8 mouse cellular contexts compared by ENCODE assay signal in genomic region chr9:21508871-21509404, GRCm38 (mm10). TPM values are rescaled to one million over a fixed set of nuclear protein-coding genes. Genes with fewer than 3 reads are reported as not detected.
DNase-seq lines count a peak whose midpoint lies in the region; ATAC-seq and TF ChIP-seq lines count a peak whose summit lies in the region.

No protein-coding gene starts in this region.

- TF ChIP-seq POLR2A in cerebellum, adult 2 months (IDR thresholded peaks at IDR 0.05; ENCODE audit: borderline replicate concordance, insufficient read depth, low read length), result no peak

- 65% methylated on average over 7 of the region's 7 CpGs for WGBS in cerebellum, adult 2 months
- WGBS in limb, embryonic 13.5 days, result 70% methylated on average over 7 of the region's 7 CpGs
- WGBS in stomach, postnatal 0 days, result 67% methylated on average over 7 of the region's 7 CpGs

- H3K27me3 ChIP-seq in cerebellum, adult 2 months (ENCODE audit: control insufficient read depth, insufficient read depth, low read length), result no peaks in the 10 kb centered on the region
- no peaks in the 10 kb centered on the region for H3K27me3 ChIP-seq in megakaryocyte, embryonic 14.5 days (replicated peaks)
- H3K27me3 ChIP-seq in limb, embryonic 13.5 days, result no peaks in the 10 kb centered on the region
- no peaks in the 10 kb centered on the region for H3K27me3 ChIP-seq in stomach, postnatal 0 days (ENCODE audit: control insufficient read depth, insufficient read depth, low read length)

- TF ChIP-seq EP300 in stomach, postnatal 0 days (optimal IDR thresholded peaks at IDR 0.05), result no peak

- H3K36me3 ChIP-seq in megakaryocyte, embryonic 14.5 days (replicated peaks; ENCODE audit: low read length), result peaks cover 71% of the 10 kb centered on the region
- peaks cover 53% of the 10 kb centered on the region for H3K36me3 ChIP-seq in limb, embryonic 13.5 days
- H3K36me3 ChIP-seq in stomach, postnatal 0 days (ENCODE audit: control insufficient read depth, insufficient read depth, low read length), result peaks cover 25% of the 10 kb centered on the region; the same call in 1 of the 2 replicates

- 0 out of 2 replicates have a peak overlapping the region, but pooled peaks have one; percentile 4 for H3K27ac ChIP-seq in cerebellum, adult 2 months (ENCODE audit: insufficient read depth, low read length)
- H3K27ac ChIP-seq in limb, embryonic 13.5 days, result no peak overlapping the region
- H3K27ac ChIP-seq in stomach, postnatal 0 days (replicated peaks), result no peak overlapping the region

- TF ChIP-seq CTCF in cerebellum, adult 2 months (IDR thresholded peaks at IDR 0.05; ENCODE audit: borderline replicate concordance, insufficient read depth, low read depth, low read length), result no peak
- TF ChIP-seq CTCF in stomach, postnatal 0 days (IDR thresholded peaks at IDR 0.05; ENCODE audit: low read depth), result no peak

- no peak for ATAC-seq in megakaryocyte, adult 5-6 weeks (ENCODE audit: poor library complexity, severe bottlenecking)
- no peak for ATAC-seq in limb, embryonic 13.5 days (ENCODE audit: low FRiP score, low read depth)
- ATAC-seq in stomach, postnatal 0 days (ENCODE audit: low FRiP score, low TSS enrichment), result no peak

- H3K9ac ChIP-seq in limb, embryonic 13.5 days, result peak overlapping the region; percentile 77
- H3K9ac ChIP-seq in stomach, postnatal 0 days (ENCODE audit: low read length), result peak overlapping the region; percentile 38; the same call in 1 of the 2 replicates

- peaks cover 11% of the 10 kb centered on the region for H3K9me3 ChIP-seq in megakaryocyte, embryonic 14.5 days
- no peaks in the 10 kb centered on the region for H3K9me3 ChIP-seq in limb, embryonic 13.5 days
- H3K9me3 ChIP-seq in stomach, postnatal 0 days (ENCODE audit: control insufficient read depth, low read length), result no peaks in the 10 kb centered on the region

- peaks cover 5% of the 10 kb centered on the region for H3K4me1 ChIP-seq in cerebellum, adult 2 months (ENCODE audit: control insufficient read depth, insufficient read depth, low read length)
- H3K4me1 ChIP-seq in megakaryocyte, embryonic 14.5 days, result peaks cover 40% of the 10 kb centered on the region
- H3K4me1 ChIP-seq in limb, embryonic 13.5 days, result peaks cover 16% of the 10 kb centered on the region
- H3K4me1 ChIP-seq in stomach, postnatal 0 days (replicated peaks; ENCODE audit: control insufficient read depth, insufficient read depth), result 0 out of 2 replicates have a peak, but pooled peaks cover 3% of the 10 kb centered on the region

- H3K4me3 ChIP-seq in cerebellum, adult 2 months (replicated peaks; ENCODE audit: insufficient read depth, low read depth, low read length), result peak overlapping the region; percentile 27
- peak overlapping the region; percentile 93 for H3K4me3 ChIP-seq in megakaryocyte, embryonic 14.5 days (replicated peaks)
- H3K4me3 ChIP-seq in limb, embryonic 13.5 days, result peak overlapping the region; percentile 70
- peak overlapping the region; percentile 67 for H3K4me3 ChIP-seq in stomach, postnatal 0 days (ENCODE audit: low read depth, low read length)

- peak overlapping the region; percentile 69 for H3K4me2 ChIP-seq in limb, embryonic 13.5 days (replicated peaks)
- peak overlapping the region; percentile 60 for H3K4me2 ChIP-seq in stomach, postnatal 0 days (replicated peaks; ENCODE audit: low read depth)

- no peak for DNase-seq in cerebellum, adult 2 months
- DNase-seq in cerebellum, postnatal 14 days, result no peak
- no peak for DNase-seq in stomach, postnatal 0 days (ENCODE audit: low spot score)
- no peak for DNase-seq in urinary bladder, postnatal 14 days (ENCODE audit: low spot score)
- no peak for DNase-seq in testis, postnatal 14 days (ENCODE audit: low spot score)

RNA-seq across cellular contexts. Expression of gene Tmed1, which starts 1.1 kb away (rescaled TPM):
- 25.9 and 26.4 TPM in 2 replicates for polyA plus RNA-seq in cerebellum, adult 2 months (2012; rRNA removed)
- 6.6 TPM in 1 of 2 replicates, not detected in the other for polyA plus RNA-seq in megakaryocyte, embryonic 14.5 days (2012; ENCODE audit: insufficient read depth, low replicate concordance)
- 5.4 and 6.2 TPM in 2 replicates for total RNA-seq in megakaryocyte, adult 5-6 weeks (2015)
- 8.7 and 9.3 TPM in 2 replicates for total RNA-seq in megakaryocyte, adult 5-6 weeks (2017)
- 135 and 138 TPM in 2 replicates for polyA plus RNA-seq in limb, embryonic 13.5 days (2015; fragmentation: Nextera tagmentation; extraction: Ambion mirVana)
- polyA plus RNA-seq in stomach, postnatal 0 days (2015; fragmentation: Nextera tagmentation; extraction: Ambion mirVana), result 40.7 and 41.0 TPM in 2 replicates

RNA-seq across cellular contexts. Expression of gene AB124611, which starts 17.0 kb away (rescaled TPM):
- polyA plus RNA-seq in cerebellum, adult 2 months (2012; rRNA removed), result 0.28 and 0.29 TPM in 2 replicates
- 44.7 and 70.3 TPM in 2 replicates for polyA plus RNA-seq in megakaryocyte, embryonic 14.5 days (2012; ENCODE audit: insufficient read depth, low replicate concordance)
- 179 and 187 TPM in 2 replicates for total RNA-seq in megakaryocyte, adult 5-6 weeks (2015)
- 290 and 296 TPM in 2 replicates for total RNA-seq in megakaryocyte, adult 5-6 weeks (2017)
- polyA plus RNA-seq in limb, embryonic 13.5 days (2015; fragmentation: Nextera tagmentation; extraction: Ambion mirVana), result 5.2 and 5.5 TPM in 2 replicates
- 1.8 and 2.0 TPM in 2 replicates for polyA plus RNA-seq in stomach, postnatal 0 days (2015; fragmentation: Nextera tagmentation; extraction: Ambion mirVana)

RNA-seq across cellular contexts. Expression of gene Carm1, which starts 37.8 kb away (rescaled TPM):
- 51.0 and 57.1 TPM in 2 replicates for polyA plus RNA-seq in cerebellum, adult 2 months (2012; rRNA removed)
- 105 and 143 TPM in 2 replicates for polyA plus RNA-seq in megakaryocyte, embryonic 14.5 days (2012; ENCODE audit: insufficient read depth, low replicate concordance)
- total RNA-seq in megakaryocyte, adult 5-6 weeks (2015), result 19.1 and 26.3 TPM in 2 replicates
- total RNA-seq in megakaryocyte, adult 5-6 weeks (2017), result 8.5 and 14.1 TPM in 2 replicates
- 55.2 and 56.0 TPM in 2 replicates for polyA plus RNA-seq in limb, embryonic 13.5 days (2015; fragmentation: Nextera tagmentation; extraction: Ambion mirVana)
- polyA plus RNA-seq in stomach, postnatal 0 days (2015; fragmentation: Nextera tagmentation; extraction: Ambion mirVana), result 12.0 and 15.5 TPM in 2 replicates

Comparison
In these comparisons a context has a peak if more than half of its experiments do, and no peak if none do; other contexts are left out.
1. H3K4me3 ChIP-seq: peak in every context shown above with its lines; median percentile 93 in megakaryocyte, embryonic 14.5 days; 70 in limb, embryonic 13.5 days; 67 in stomach, postnatal 0 days; 27 in cerebellum, adult 2 months.